Mouse (Mus musculus) forebrain, embryonic 16.5 days (tissue): Measurements from ENCODE around the gene Wnt11. TPM values are rescaled to one million over a fixed set of nuclear protein-coding genes. Genes with fewer than 3 reads are reported as not detected.

ENCODE experiments used
- ATAC-seq: fragments of 200-750 bp; cut with Nextera tagmentation; 2 replicates; pipeline ENCODE4 v1.8.0; 2017; ENCODE audit warnings: mild to moderate bottlenecking, moderate library complexity
- H3K27ac ChIP-seq: fragments of 300-500 bp; sonication (generic); 2 replicates; pipeline ENCODE4 v1.5.1; 2014; ENCODE audit warnings: low read length, control low read depth
- H3K27me3 ChIP-seq: fragments of 300-500 bp; sonication (generic); replicated peaks from 2 replicates; pipeline ENCODE4 v1.6.1; 2014; ENCODE audit warnings: low read length; ENCODE audit not compliant: control insufficient read depth, insufficient read depth
- H3K36me3 ChIP-seq: fragments of 300-500 bp; sonication (generic); 2 replicates; pipeline ENCODE4 v1.6.1; 2014; ENCODE audit not compliant: control insufficient read depth, insufficient read depth
- H3K4me1 ChIP-seq: fragments of 300-500 bp; sonication (generic); replicated peaks from 2 replicates; pipeline ENCODE4 v1.6.1; 2014; ENCODE audit warnings: low read length; ENCODE audit not compliant: control insufficient read depth, insufficient read depth
- H3K4me2 ChIP-seq: fragments of 300-500 bp; sonication (generic); 2 replicates; pipeline ENCODE4 v1.6.1; 2014; ENCODE audit warnings: mild to moderate bottlenecking, low read length, control low read depth
- H3K4me3 ChIP-seq: fragments of 300-500 bp; sonication (generic); replicated peaks from 2 replicates; pipeline ENCODE4 v1.5.1; 2014; ENCODE audit warnings: mild to moderate bottlenecking, low read length, control low read depth
- H3K9ac ChIP-seq: fragments of 300-500 bp; sonication (generic); replicated peaks from 2 replicates; pipeline ENCODE4 v1.6.1; 2014; ENCODE audit warnings: low read depth, low read length, control low read depth
- H3K9me3 ChIP-seq: fragments of 300-500 bp; sonication (generic); 2 replicates; pipeline ENCODE4 v1.6.1; 2016; ENCODE audit warnings: low read length; ENCODE audit not compliant: control insufficient read depth
- WGBS: fragments of 180-500 bp; shearing (Covaris S2); extraction: QIAGEN DNeasy Blood & Tissue Kit; methylation state at CpG from one replicate; pipeline ENCODE4 v1.1.7; 2014; 5-methylcytosine and 5-hydroxymethylcytosine counted together
- polyA plus RNA-seq: library from polyadenylated mRNA; unstranded; fragments of >200 nt; fragmentation: Nextera tagmentation; extraction: Ambion mirVana; gene quantifications from 2 replicates; pipeline ENCODE4 v1.2.1, GENCODE M21; 2015

Gene Wnt11
- polyA plus RNA-seq, result 0.37 and 0.53 TPM in 2 replicates

- Histone ChIP-seq H3K36me3 (no peaks in the 10 kb centered on the region), H3K27me3 (peaks cover 73% of the 10 kb centered on the region), H3K4me2 (peak within 1 kb of the TSS; percentile 95), H3K9me3 (no peaks in the 10 kb centered on the region), H3K4me1 (peaks cover 44% of the 10 kb centered on the region), H3K4me3 (peak within 1 kb of the TSS; percentile 53), H3K27ac (no peak within 1 kb of the TSS), H3K9ac (peak within 1 kb of the TSS; percentile 51)
- under 1% methylated on average over 66 of the region's 66 CpGs for WGBS
- no peak for ATAC-seq
These were observed at the start of gene Wnt11 for GRCm38 (mm10) chr7:98834711-98835321. Gene Wnt11 (plus strand): TSS chr7:98835112.

GRCm38 (mm10) chr7:98786792-98787612 is 47.9 kb upstream of the Wnt11 start:
- 76% methylated on average over 11 of the region's 11 CpGs for WGBS
- Histone ChIP-seq H3K4me2 (no peak overlapping the region), H3K27me3 (no peaks in the 10 kb centered on the region), H3K36me3 (no peaks in the 10 kb centered on the region), H3K9me3 (no peaks in the 10 kb centered on the region), H3K4me1 (peaks cover 15% of the 10 kb centered on the region), H3K9ac (no peak overlapping the region), H3K27ac (no peak overlapping the region), H3K4me3 (no peak overlapping the region)
- no peak for ATAC-seq

GRCm38 (mm10) chr7:98788721-98789120 is 46.2 kb upstream of the Wnt11 start:
- Histone ChIP-seq H3K9me3 (no peaks in the 10 kb centered on the region), H3K27me3 (no peaks in the 10 kb centered on the region), H3K4me3 (no peak overlapping the region), H3K4me2 (no peak overlapping the region), H3K36me3 (no peaks in the 10 kb centered on the region), H3K4me1 (peaks cover 11% of the 10 kb centered on the region), H3K9ac (no peak overlapping the region), H3K27ac (no peak overlapping the region)
- 90% methylated on average over 7 of the region's 7 CpGs for WGBS
- no peak for ATAC-seq

GRCm38 (mm10) chr7:98789121-98789520 is 45.8 kb upstream of the Wnt11 start:
- H3K4me3 ChIP-seq, result no peak overlapping the region
- H3K9ac ChIP-seq, result no peak overlapping the region
- no peaks in the 10 kb centered on the region for H3K27me3 ChIP-seq
- H3K4me1 ChIP-seq, result peaks cover 7% of the 10 kb centered on the region
- no peak overlapping the region for H3K4me2 ChIP-seq
- no peak overlapping the region for H3K27ac ChIP-seq
- no peaks in the 10 kb centered on the region for H3K9me3 ChIP-seq
- 86% methylated on average over 4 of the region's 4 CpGs for WGBS
- H3K36me3 ChIP-seq, result no peaks in the 10 kb centered on the region
- ATAC-seq, result no peak

GRCm38 (mm10) chr7:98791864-98792263 is 43.0 kb upstream of the Wnt11 start:
- H3K27me3 ChIP-seq, result no peaks in the 10 kb centered on the region
- no peak overlapping the region for H3K27ac ChIP-seq
- no peaks in the 10 kb centered on the region for H3K36me3 ChIP-seq
- 72% methylated on average over 5 of the region's 5 CpGs for WGBS
- no peaks in the 10 kb centered on the region for H3K4me1 ChIP-seq
- H3K4me2 ChIP-seq, result no peak overlapping the region
- H3K9me3 ChIP-seq, result no peaks in the 10 kb centered on the region
- H3K4me3 ChIP-seq, result no peak overlapping the region
- no peak for ATAC-seq
- no peak overlapping the region for H3K9ac ChIP-seq

- Histone ChIP-seq H3K36me3 (no peaks in the 10 kb centered on the region), H3K4me2 (no peak overlapping the region), H3K27ac (no peak overlapping the region), H3K9me3 (no peaks in the 10 kb centered on the region), H3K4me3 (no peak overlapping the region), H3K9ac (no peak overlapping the region), H3K27me3 (no peaks in the 10 kb centered on the region), H3K4me1 (no peaks in the 10 kb centered on the region)
- ATAC-seq, result no peak
- WGBS, result 70% methylated on average over 5 of the region's 5 CpGs
These were observed 41.1 kb upstream of the Wnt11 start for GRCm38 (mm10) chr7:98793811-98794210.

GRCm38 (mm10) chr7:98794444-98794843 is 40.5 kb upstream of the Wnt11 start:
- H3K9ac ChIP-seq, result no peak overlapping the region
- ATAC-seq, result no peak
- 66% methylated on average over 3 of the region's 3 CpGs for WGBS
- no peaks in the 10 kb centered on the region for H3K4me1 ChIP-seq
- no peak overlapping the region for H3K4me3 ChIP-seq
- H3K4me2 ChIP-seq, result no peak overlapping the region
- no peaks in the 10 kb centered on the region for H3K9me3 ChIP-seq
- no peaks in the 10 kb centered on the region for H3K36me3 ChIP-seq
- H3K27ac ChIP-seq, result no peak overlapping the region
- H3K27me3 ChIP-seq, result no peaks in the 10 kb centered on the region

GRCm38 (mm10) chr7:98795637-98796036 is 39.3 kb upstream of the Wnt11 start:
- H3K9ac ChIP-seq, result no peak overlapping the region
- no peaks in the 10 kb centered on the region for H3K9me3 ChIP-seq
- no peak for ATAC-seq
- H3K27ac ChIP-seq, result no peak overlapping the region
- no peaks in the 10 kb centered on the region for H3K27me3 ChIP-seq
- no peaks in the 10 kb centered on the region for H3K36me3 ChIP-seq
- no peaks in the 10 kb centered on the region for H3K4me1 ChIP-seq
- H3K4me3 ChIP-seq, result no peak overlapping the region
- WGBS, result 88% methylated on average over 5 of the region's 5 CpGs
- no peak overlapping the region for H3K4me2 ChIP-seq

- Histone ChIP-seq H3K9ac (no peak overlapping the region), H3K27ac (no peak overlapping the region), H3K4me3 (no peak overlapping the region), H3K4me2 (no peak overlapping the region), H3K9me3 (no peaks in the 10 kb centered on the region), H3K36me3 (no peaks in the 10 kb centered on the region), H3K4me1 (no peaks in the 10 kb centered on the region), H3K27me3 (no peaks in the 10 kb centered on the region)
- no peak for ATAC-seq
- 36% methylated on average over 5 of the region's 5 CpGs for WGBS
These were observed 37.4 kb upstream of the Wnt11 start for GRCm38 (mm10) chr7:98797347-98798133.
